Mouse (Mus musculus) stomach, embryonic 14.5 days (tissue): ENCODE measurements around the gene Akap6. TPM values are rescaled to one million over a fixed set of nuclear protein-coding genes. Genes with fewer than 3 reads are reported as not detected.

ENCODE experiments used
- ATAC-seq: fragments of 200-750 bp; cut with Nextera tagmentation; 2 replicates; pipeline ENCODE4 v1.8.0; 2017; ENCODE audit warnings: low read depth, moderate TSS enrichment; ENCODE audit not compliant: insufficient number of reproducible peaks, insufficient read depth, low FRiP score
- H3K27ac ChIP-seq: fragments of 300-500 bp; sonication (generic); 2 replicates; pipeline ENCODE4 v1.5.1; 2014; ENCODE audit warnings: mild to moderate bottlenecking, low read length, moderate library complexity, mixed read lengths
- H3K27me3 ChIP-seq: fragments of 300-500 bp; sonication (generic); 2 replicates; pipeline ENCODE4 v1.6.1; 2014; ENCODE audit warnings: low read length, control low read depth, mixed read lengths; ENCODE audit not compliant: control insufficient read depth, insufficient read depth
- H3K36me3 ChIP-seq: fragments of 300-500 bp; sonication (generic); 2 replicates; pipeline ENCODE4 v1.6.1; 2014; ENCODE audit warnings: mild to moderate bottlenecking, control low read depth, low read length, moderate library complexity, mixed read lengths; ENCODE audit not compliant: control insufficient read depth, insufficient read depth
- H3K4me1 ChIP-seq: fragments of 300-500 bp; sonication (generic); 2 replicates; pipeline ENCODE4 v1.6.1; 2014; ENCODE audit warnings: low read length, control low read depth, mixed read lengths; ENCODE audit not compliant: control insufficient read depth, insufficient read depth
- H3K4me2 ChIP-seq: fragments of 300-500 bp; sonication (generic); replicated peaks from 2 replicates; pipeline ENCODE4 v1.6.1; 2014; ENCODE audit warnings: low read depth, low read length, control low read depth
- H3K4me3 ChIP-seq: fragments of 300-500 bp; sonication (generic); 2 replicates; pipeline ENCODE4 v1.5.1; 2014; ENCODE audit warnings: low read depth, low read length, control low read depth
- H3K9ac ChIP-seq: fragments of 300-500 bp; sonication (generic); replicated peaks from 2 replicates; pipeline ENCODE4 v1.6.1; 2014; ENCODE audit warnings: low read depth, mild to moderate bottlenecking, control low read depth, low read length, moderate library complexity, mixed read lengths
- H3K9me3 ChIP-seq: fragments of 300-500 bp; sonication (generic); 2 replicates; pipeline ENCODE4 v1.6.1; 2016; ENCODE audit warnings: low read depth, low read length, control low read depth; ENCODE audit not compliant: control insufficient read depth
- WGBS: fragments of 180-500 bp; shearing (Covaris S2); extraction: QIAGEN DNeasy Blood & Tissue Kit; methylation state at CpG from one replicate; pipeline ENCODE4 v1.1.7; 2014; 5-methylcytosine and 5-hydroxymethylcytosine counted together
- polyA plus RNA-seq: library from polyadenylated mRNA; unstranded; fragments of >200 nt; fragmentation: Nextera tagmentation; extraction: Ambion mirVana; gene quantifications from 2 replicates; pipeline ENCODE4 v1.2.1, GENCODE M21; 2014

Gene Akap6
- polyA plus RNA-seq, 1 experiment from 2014 or later: 2.7 TPM

GRCm38 (mm10) chr12:52861922-52862321 is 162.7 kb downstream of the Akap6 start:
- no peak overlapping the region for H3K4me2 ChIP-seq
- peaks cover 8% of the 10 kb centered on the region; the same call in 1 of the 2 replicates for H3K9me3 ChIP-seq
- no peak overlapping the region for H3K27ac ChIP-seq
- no peaks in the 10 kb centered on the region for H3K27me3 ChIP-seq
- no peaks in the 10 kb centered on the region for H3K4me1 ChIP-seq
- H3K4me3 ChIP-seq: no peak overlapping the region
- H3K36me3 ChIP-seq: no peaks in the 10 kb centered on the region
- no peak for ATAC-seq
- H3K9ac ChIP-seq: no peak overlapping the region
- 76% methylated on average over 3 of the region's 3 CpGs for WGBS

- ATAC-seq: no peak; the same call in 1 of the 2 replicates
- H3K9ac ChIP-seq: no peak overlapping the region
- H3K36me3 ChIP-seq: no peaks in the 10 kb centered on the region
- no peak overlapping the region for H3K4me3 ChIP-seq
- H3K4me2 ChIP-seq: no peak overlapping the region
- no peak overlapping the region for H3K27ac ChIP-seq
- peaks cover 8% of the 10 kb centered on the region; the same call in 1 of the 2 replicates for H3K9me3 ChIP-seq
- WGBS: 22% methylated on average over 8 of the region's 8 CpGs
- H3K27me3 ChIP-seq: no peaks in the 10 kb centered on the region
- no peaks in the 10 kb centered on the region for H3K4me1 ChIP-seq
These were observed 168.9 kb downstream of the Akap6 start for GRCm38 (mm10) chr12:52868000-52868624.

DNA sequence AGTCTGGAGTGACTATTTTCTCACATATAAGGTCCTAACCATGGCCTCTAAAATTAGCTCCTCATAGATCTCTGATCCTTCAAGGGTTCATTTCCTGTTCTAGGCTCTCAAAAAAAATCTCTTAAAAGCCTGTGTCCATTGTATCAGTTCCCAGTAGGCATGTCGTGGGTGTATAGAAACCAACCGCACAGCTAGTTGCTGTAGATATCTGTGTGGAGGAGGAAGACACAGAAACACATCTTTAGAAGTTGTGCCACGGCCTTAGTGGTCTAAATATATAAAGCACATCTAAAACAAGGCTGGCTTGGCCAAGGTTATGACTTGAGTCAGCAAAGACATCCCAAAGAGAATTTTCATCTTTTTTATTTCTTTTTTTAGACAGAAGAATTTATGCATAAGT is 172.4 kb downstream of the Akap6 start:
- no peaks in the 10 kb centered on the region for H3K27me3 ChIP-seq
- WGBS: 74% methylated on average over 3 of the region's 3 CpGs
- no peak overlapping the region for H3K9ac ChIP-seq
- H3K9me3 ChIP-seq: peaks cover under 1% of the 10 kb centered on the region; the same call in 1 of the 2 replicates
- H3K4me3 ChIP-seq: no peak overlapping the region
- H3K4me2 ChIP-seq: no peak overlapping the region
- H3K4me1 ChIP-seq: no peaks in the 10 kb centered on the region
- ATAC-seq: no peak
- no peaks in the 10 kb centered on the region for H3K36me3 ChIP-seq
- H3K27ac ChIP-seq: no peak overlapping the region

GRCm38 (mm10) chr12:52874332-52874923 is 175.2 kb downstream of the Akap6 start:
- Histone ChIP-seq H3K9ac (no peak overlapping the region), H3K9me3 (no peaks in the 10 kb centered on the region), H3K36me3 (no peaks in the 10 kb centered on the region), H3K27ac (no peak overlapping the region), H3K4me1 (no peaks in the 10 kb centered on the region), H3K4me2 (no peak overlapping the region), H3K4me3 (no peak overlapping the region), H3K27me3 (no peaks in the 10 kb centered on the region)
- ATAC-seq: no peak
- WGBS: 68% methylated on average over 9 of the region's 9 CpGs

- WGBS: 55% methylated on average over 4 of the region's 4 CpGs
- Histone ChIP-seq H3K9ac (no peak overlapping the region), H3K9me3 (no peaks in the 10 kb centered on the region), H3K27me3 (no peaks in the 10 kb centered on the region), H3K4me3 (no peak overlapping the region), H3K4me1 (no peaks in the 10 kb centered on the region), H3K4me2 (no peak overlapping the region), H3K36me3 (no peaks in the 10 kb centered on the region), H3K27ac (no peak overlapping the region)
- ATAC-seq: no peak
These were observed 176.9 kb downstream of the Akap6 start for GRCm38 (mm10) chr12:52876065-52876464.

- no peak overlapping the region for H3K4me2 ChIP-seq
- H3K36me3 ChIP-seq: no peaks in the 10 kb centered on the region
- H3K27me3 ChIP-seq: no peaks in the 10 kb centered on the region
- ATAC-seq: no peak
- 89% methylated on average over 8 of the region's 8 CpGs for WGBS
- H3K9me3 ChIP-seq: no peaks in the 10 kb centered on the region
- no peak overlapping the region for H3K9ac ChIP-seq
- no peak overlapping the region for H3K27ac ChIP-seq
- no peaks in the 10 kb centered on the region for H3K4me1 ChIP-seq
- no peak overlapping the region for H3K4me3 ChIP-seq
These were observed 178.0 kb downstream of the Akap6 start for GRCm38 (mm10) chr12:52876978-52877769.

GRCm38 (mm10) chr12:52879324-52879723 is 180.1 kb downstream of the Akap6 start:
- no peak overlapping the region for H3K27ac ChIP-seq
- WGBS: 58% methylated on average over 8 of the region's 8 CpGs
- no peak overlapping the region for H3K4me2 ChIP-seq
- ATAC-seq: peak; percentile 49; the same call in 1 of the 2 replicates
- no peaks in the 10 kb centered on the region for H3K4me1 ChIP-seq
- no peak overlapping the region for H3K9ac ChIP-seq
- no peak overlapping the region for H3K4me3 ChIP-seq
- H3K27me3 ChIP-seq: no peaks in the 10 kb centered on the region
- no peaks in the 10 kb centered on the region for H3K36me3 ChIP-seq
- H3K9me3 ChIP-seq: no peaks in the 10 kb centered on the region

- no peak overlapping the region for H3K4me3 ChIP-seq
These were observed 193.3 kb downstream of the Akap6 start for GRCm38 (mm10) chr12:52892519-52892918.

More at GRCm38 (mm10) chr12:52892519-52892918, 193.3 kb downstream of the Akap6 start:
- no peaks in the 10 kb centered on the region for H3K9me3 ChIP-seq
- no peaks in the 10 kb centered on the region for H3K36me3 ChIP-seq
- no peaks in the 10 kb centered on the region for H3K4me1 ChIP-seq
- ATAC-seq: no peak
- no peak overlapping the region for H3K27ac ChIP-seq
- no peaks in the 10 kb centered on the region for H3K27me3 ChIP-seq
- no peak overlapping the region for H3K9ac ChIP-seq
- 82% methylated on average over 7 of the region's 7 CpGs for WGBS
- no peak overlapping the region for H3K4me2 ChIP-seq
